Mouse (Mus musculus) cerebellum, adult (tissue): ENCODE data around the gene Evl.
"Not testable (repeated sequence)": the region's sequence is repeated elsewhere in the genome, so short reads cannot be mapped to it uniquely, and the experiment has no call there.

Source experiments
- ATAC-seq: cut with Nextera tagmentation; 2 replicates; pipeline ENCODE4 v1.9.2; 2017; ENCODE audit warnings: mild to moderate bottlenecking, moderate library complexity, mixed read lengths; ENCODE audit not compliant: insufficient number of reproducible peaks, low FRiP score, low TSS enrichment

The Evl gene

DNA sequence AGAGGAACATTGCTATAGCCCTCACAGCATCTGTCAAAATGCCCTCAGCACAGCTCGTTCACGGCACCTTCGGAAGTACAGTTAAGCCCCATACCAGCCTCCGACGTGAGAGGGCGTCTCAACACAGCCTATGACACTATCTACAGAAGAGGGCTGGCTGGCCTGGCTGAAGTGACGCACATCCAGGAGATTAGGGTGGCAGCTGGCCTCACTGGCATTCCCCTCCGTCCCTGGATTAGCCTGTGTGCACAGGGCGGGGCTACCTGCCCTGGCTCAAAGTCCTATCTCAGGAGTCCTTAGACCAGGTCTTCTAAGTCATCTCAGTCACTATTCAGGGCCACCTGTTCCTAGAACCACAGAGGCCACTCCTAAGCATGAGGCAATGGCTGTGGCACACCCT lies 134.6 kb downstream of the Evl start:
- no peak for ATAC-seq

DNA sequence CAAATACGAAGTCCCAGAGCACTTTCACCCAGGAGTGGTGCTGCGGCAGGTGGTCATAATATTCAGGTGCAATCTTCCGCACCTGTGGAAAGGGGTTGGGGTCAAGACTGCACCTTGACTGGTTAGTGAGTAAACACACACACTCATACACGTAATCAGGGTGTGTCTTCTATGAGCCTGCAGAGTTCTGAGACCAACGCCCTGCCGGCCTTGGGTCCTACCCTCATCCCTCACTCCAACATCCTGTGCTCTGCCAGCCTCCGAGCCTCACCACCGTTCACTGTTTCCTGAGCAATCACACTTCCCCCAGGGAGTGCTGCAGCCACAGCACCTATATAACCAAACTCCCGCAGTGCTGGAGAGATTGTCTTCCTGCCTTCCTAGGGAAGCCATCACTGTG lies 136.0 kb downstream of the Evl start:
- no peak for ATAC-seq

DNA sequence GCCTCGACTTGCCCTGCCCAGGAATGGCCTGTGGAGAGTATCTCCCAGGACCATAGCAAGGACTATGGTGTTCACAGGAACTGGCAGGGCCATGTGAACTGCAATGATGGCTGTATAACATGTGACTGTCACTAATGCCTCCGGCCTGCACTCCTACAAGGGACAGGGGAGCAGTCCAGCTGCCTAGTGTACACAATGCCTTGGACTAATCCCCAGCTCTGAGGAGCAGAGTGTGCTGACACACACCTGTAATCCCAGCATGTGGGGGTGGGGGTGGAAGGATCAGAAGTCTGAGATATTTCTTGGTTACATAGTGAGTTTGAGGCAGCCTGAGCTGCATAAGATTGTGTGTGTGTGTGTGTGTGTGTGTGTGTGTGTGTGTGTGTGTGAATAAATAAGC lies 139.1 kb downstream of the Evl start:
- no peak for ATAC-seq

- no peak for ATAC-seq
Measured at GRCm38 (mm10) chr12:108694223-108694622, 139.7 kb downstream of the Evl start.

- ATAC-seq, result no peak
Measured at GRCm38 (mm10) chr12:108698697-108699471, 144.4 kb downstream of the Evl start.

DNA sequence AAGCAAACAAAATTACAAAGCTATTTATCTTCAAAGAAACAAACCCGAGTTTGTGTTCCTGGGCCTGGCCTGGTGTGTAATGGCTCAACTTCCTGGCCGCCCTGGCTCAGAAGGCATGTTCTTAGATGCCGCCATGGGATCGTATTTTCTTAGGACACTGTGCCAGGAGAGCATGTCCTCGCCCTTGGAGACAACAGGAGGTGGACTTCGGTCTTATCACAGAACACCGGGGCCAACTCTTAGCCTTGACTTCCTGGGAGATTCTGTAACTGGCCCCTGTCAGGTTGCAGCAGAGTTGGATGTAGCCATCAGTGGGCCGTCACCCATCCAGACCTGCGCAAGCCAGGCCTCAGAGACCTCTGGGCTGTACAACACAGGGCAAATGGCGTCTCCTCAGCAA lies 145.1 kb downstream of the Evl start:
- no peak for ATAC-seq

GRCm38 (mm10) chr12:108700037-108700436 lies 145.5 kb downstream of the Evl start:
- no peak for ATAC-seq

- ATAC-seq, result no peak
Measured at GRCm38 (mm10) chr12:108701221-108701620, 146.7 kb downstream of the Evl start.

- no peak for ATAC-seq
Measured at GRCm38 (mm10) chr12:108702185-108702584, 147.7 kb downstream of the Evl start, which contains the start of gene Degs2. Gene Degs2, minus strand, starts transcription at chr12:108702315.

DNA sequence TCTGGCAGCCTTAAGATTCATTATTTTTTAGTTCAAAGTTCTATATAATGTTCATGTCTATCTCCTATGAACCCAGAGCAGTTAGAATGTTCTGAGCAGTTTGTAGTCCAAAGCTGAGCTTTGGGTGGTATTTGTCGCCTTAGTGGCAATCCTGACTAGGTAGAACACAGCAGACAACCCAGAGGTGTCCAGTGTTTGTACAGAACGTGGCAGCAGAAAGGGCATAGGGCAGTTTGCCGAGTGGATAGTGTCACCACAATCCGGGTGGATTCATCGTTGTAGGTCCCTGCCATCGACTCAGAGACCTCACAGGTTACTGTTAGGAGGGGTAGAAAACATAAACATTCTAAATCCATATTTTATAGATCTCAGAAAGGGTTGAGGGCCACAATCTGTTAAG lies 151.0 kb downstream of the Evl start:
- ATAC-seq, result no peak

GRCm38 (mm10) chr12:108706129-108706528 lies 151.6 kb downstream of the Evl start:
- ATAC-seq, result no peak

- no peak for ATAC-seq
Measured at GRCm38 (mm10) chr12:108709386-108709785, 154.9 kb downstream of the Evl start.

GRCm38 (mm10) chr12:108709964-108710765 lies 155.6 kb downstream of the Evl start:
- ATAC-seq, result no peak

DNA sequence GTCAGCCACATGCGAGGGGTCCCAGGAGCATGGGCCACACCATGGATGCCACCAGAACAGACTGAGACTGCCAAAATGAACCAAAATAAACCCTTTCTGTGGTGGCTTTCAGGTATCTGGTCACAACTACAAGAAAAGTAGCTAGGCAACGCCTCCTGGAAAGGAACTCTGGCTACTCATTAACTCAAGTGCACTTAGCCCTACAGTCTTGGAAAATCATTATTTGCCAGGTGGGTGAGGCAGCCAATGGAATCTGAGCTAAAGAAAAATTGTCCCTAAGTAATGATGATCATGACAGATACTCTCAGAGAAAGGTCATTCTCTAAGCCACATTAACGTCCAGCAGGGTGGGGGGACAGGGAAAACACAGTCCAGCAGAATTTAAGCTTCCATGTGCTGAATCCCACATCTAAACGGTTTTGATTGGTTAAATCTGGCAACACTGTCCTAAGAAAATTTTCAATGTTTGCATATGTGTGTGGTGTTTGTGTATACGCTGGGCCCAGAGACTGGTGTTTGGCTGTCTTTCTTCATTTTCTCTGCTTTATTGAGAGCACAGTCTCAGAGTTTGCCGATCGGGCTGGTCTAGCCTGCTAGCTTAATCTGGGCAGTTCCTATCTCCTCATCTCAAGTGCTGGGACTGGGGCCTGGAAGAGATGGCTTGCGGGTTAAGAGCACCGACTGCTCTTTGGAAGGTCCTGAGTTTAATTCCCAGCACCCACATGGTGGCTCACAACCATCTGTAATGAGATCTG lies 156.5 kb downstream of the Evl start:
- ATAC-seq, result no peak

GRCm38 (mm10) chr12:108712481-108712880 lies 158.0 kb downstream of the Evl start:
- ATAC-seq, result no peak

- ATAC-seq, result not testable (repeated sequence)
Measured at GRCm38 (mm10) chr12:108713972-108714371, 159.5 kb downstream of the Evl start.

DNA sequence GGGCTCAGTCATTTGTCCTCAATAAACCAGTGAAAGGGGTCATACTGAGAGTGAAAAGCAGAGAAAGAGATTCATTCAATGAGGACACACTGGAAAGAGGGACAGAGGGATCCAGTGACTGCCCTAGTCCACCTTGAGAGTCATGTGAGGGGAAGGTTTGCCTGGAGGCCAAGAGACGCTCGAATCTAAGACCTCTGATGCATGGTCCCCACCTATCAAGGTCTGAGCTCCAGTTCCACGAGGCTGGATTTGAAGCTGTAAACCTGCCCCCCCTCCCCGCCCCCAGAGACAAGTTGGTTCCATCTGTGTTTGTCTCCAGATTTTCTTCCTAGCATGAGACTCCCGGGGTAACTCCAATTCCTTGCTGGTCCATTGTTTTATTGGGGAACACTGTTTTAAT lies 161.3 kb downstream of the Evl start:
- ATAC-seq, result no peak

DNA sequence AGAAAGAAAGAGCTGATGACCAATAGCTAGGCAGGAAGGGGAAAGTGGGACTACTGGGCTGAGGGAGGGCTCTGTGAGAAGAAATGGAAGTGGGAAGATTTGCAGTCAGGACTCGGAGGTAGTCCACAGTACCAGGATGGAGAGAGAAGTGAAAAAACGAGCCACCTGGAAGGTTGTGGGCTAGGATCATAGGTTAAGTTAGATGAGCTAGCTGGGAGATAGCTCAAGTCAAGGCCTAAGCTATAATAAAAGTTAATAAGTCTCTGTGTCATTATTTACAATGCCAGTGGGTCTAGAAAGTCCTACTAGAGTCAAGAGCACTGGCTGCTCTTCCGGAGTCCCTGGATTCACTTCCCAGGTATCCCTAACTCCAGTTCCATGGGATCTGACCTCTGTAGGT lies 164.0 kb downstream of the Evl start:
- no peak for ATAC-seq

- no peak for ATAC-seq
Measured at GRCm38 (mm10) chr12:108722464-108722863, 167.9 kb downstream of the Evl start.

DNA sequence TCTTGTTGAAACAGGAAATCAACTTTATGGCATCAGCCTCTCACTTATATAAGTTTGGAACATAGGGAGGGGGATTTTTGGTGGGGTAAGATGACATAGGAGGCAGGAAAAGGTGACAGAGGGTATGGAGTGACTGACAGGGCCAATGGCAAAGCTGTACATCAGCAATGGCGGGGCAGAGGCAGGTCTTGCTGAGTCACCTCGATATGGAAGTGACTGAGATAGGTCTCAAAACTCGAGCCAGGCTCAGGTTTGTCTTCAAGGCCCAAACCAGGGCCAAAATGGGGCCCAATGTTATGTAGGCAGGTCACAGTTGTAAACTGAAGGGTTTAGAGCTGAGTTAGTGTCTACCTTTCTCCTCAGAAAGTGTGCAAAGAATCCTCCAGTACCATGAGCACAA lies 169.3 kb downstream of the Evl start:
- no peak for ATAC-seq

DNA sequence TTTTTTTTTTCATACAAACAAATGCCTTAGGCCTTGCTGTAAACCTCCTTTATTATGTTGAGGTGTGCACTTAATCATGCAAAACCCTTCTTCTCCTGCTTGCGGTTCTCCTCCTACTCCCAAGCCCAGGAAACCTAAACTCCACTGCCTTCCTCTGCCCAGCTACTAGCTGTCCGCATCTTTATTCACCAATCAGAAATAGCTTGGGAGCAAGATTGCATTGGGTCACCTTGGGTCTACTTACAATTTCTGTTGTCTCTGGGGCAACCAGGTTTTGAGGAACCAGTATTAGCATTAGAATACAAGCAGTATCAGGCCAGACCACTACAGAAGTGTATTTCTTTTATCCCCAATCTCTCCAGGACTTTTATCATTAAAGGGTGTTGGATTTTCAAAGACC lies 179.9 kb downstream of the Evl start:
- no peak for ATAC-seq
